8 mouse cellular contexts compared by ENCODE assay signal in the genomic region with DNA sequence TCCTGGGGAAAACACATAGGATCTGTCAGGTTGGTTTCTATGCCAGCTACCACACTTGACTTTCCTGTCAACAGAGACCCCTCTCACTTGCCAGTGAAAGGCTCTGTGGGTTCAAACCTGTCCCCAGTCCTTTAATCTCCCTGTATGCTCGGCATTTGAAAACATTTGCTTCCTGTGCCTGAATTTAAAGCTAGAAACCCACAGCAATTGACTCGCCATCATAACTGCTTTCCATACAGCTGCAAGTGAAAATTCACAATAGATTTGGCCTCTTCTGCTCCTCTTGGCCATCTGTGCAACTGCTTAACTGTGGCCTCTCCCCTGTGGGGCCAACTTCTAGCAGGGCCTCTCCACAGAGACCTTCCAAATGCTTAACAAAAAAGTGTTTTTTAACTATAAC.
DNase-seq lines count a peak whose midpoint lies in the region; ATAC-seq and TF ChIP-seq lines count a peak whose summit lies in the region.

No protein-coding gene starts in this region.

- ATAC-seq in heart, embryonic 14.5 days (ENCODE audit: insufficient number of reproducible peaks, insufficient read depth, low FRiP score, low read depth): no peak
- ATAC-seq in limb, embryonic 14.5 days (ENCODE audit: low FRiP score, low read depth): no peak

- WGBS in heart, embryonic 14.5 days: 55% methylated on average over 2 of the region's 2 CpGs
- 21% methylated on average over 2 of the region's 2 CpGs for WGBS in limb, embryonic 14.5 days

- peak overlapping the region; percentile 73 to 79; a peak in 3 of 4 replicates for H3K27ac ChIP-seq in heart, embryonic 14.5 days (replicated peaks in 1 of 2; ENCODE audit: control insufficient read depth in 1 of 2, insufficient read depth in 1 of 2, low read depth in 2 of 2, low read length in 2 of 2)
- peak overlapping the region; percentile 90 for H3K27ac ChIP-seq in limb, embryonic 14.5 days (replicated peaks; ENCODE audit: low read depth, low read length)
- H3K27ac ChIP-seq in left cerebral cortex, adult 2 months: no peak overlapping the region

- H3K9ac ChIP-seq in heart, embryonic 14.5 days (ENCODE audit: low read length): no peak overlapping the region
- no peak overlapping the region for H3K9ac ChIP-seq in limb, embryonic 14.5 days (ENCODE audit: low read depth, low read length, severe bottlenecking)

- intact Hi-C loops in heart, postnatal 25 days (cut with DNase I): loop anchor here (2.0 to 5.0 kb wide), 2 partner anchors 13 to 218 kb away; a partner anchor contains a TSS
- intact Hi-C loops in left cerebral cortex, adult 2 months (cut with DNase I): no loop called here

- TF ChIP-seq POLR2A in limb, embryonic 14.5 days (IDR thresholded peaks at IDR 0.05; ENCODE audit: borderline replicate concordance, extremely low read depth, insufficient read depth, insufficient read length): no peak

- peaks cover 8 to 20% of the 10 kb centered on the region in 2 experiments for H3K4me1 ChIP-seq in heart, embryonic 14.5 days (ENCODE audit: control insufficient read depth in 2 of 2, insufficient read depth in 2 of 2, low read length in 2 of 2)
- H3K4me1 ChIP-seq in limb, embryonic 14.5 days (ENCODE audit: control insufficient read depth, insufficient read depth, low read length): peaks cover 33% of the 10 kb centered on the region

- TF ChIP-seq CTCF in left cerebral cortex, adult 2 months (IDR thresholded peaks at IDR 0.05): no peak

- peak; percentile 77 for DNase-seq in heart, adult 11 months
- DNase-seq in heart, postnatal 25 days (ENCODE audit: low spot score): no peak
- DNase-seq in adipocyte (ENCODE audit: low spot score) (peak; percentile 11), MN1 (ENCODE audit: low spot score) (no peak)
- peak; percentile 42 for DNase-seq in limb, embryonic 14.5 days (ENCODE audit: low spot score)
- DNase-seq in left cerebral cortex, adult 2 months (ENCODE audit: extremely low spot score in 1 of 2, low spot score in 2 of 2): no peak
- no peak for DNase-seq in right cerebral cortex, postnatal 36 days (ENCODE audit: low spot score in 2 of 2)

- 0 out of 2 replicates have a peak overlapping the region, but pooled peaks have one; percentile 26 for H3K4me2 ChIP-seq in heart, embryonic 14.5 days (ENCODE audit: low read length)
- H3K4me2 ChIP-seq in limb, embryonic 14.5 days (replicated peaks; ENCODE audit: low read depth, low read length, severe bottlenecking): no peak overlapping the region

- H3K27me3 ChIP-seq in heart, embryonic 14.5 days (ENCODE audit: control insufficient read depth, insufficient read depth, low read length): no peaks in the 10 kb centered on the region
- no peaks in the 10 kb centered on the region for H3K27me3 ChIP-seq in limb, embryonic 14.5 days (ENCODE audit: control insufficient read depth, insufficient read depth, low read length)

- H3K36me3 ChIP-seq in heart, embryonic 14.5 days (ENCODE audit: control insufficient read depth, insufficient read depth, low read length): no peaks in the 10 kb centered on the region
- H3K36me3 ChIP-seq in limb, embryonic 14.5 days (ENCODE audit: control insufficient read depth, insufficient read depth, low read length): no peaks in the 10 kb centered on the region

- H3K9me3 ChIP-seq in heart, embryonic 14.5 days (ENCODE audit: control insufficient read depth, low read length): no peaks in the 10 kb centered on the region
- H3K9me3 ChIP-seq in limb, embryonic 14.5 days (ENCODE audit: control insufficient read depth, low read length): no peaks in the 10 kb centered on the region

- H3K4me3 ChIP-seq in heart, embryonic 14.5 days (ENCODE audit: control insufficient read depth in 1 of 2, insufficient read depth in 1 of 2, low read depth in 1 of 2, low read length in 2 of 2): no peak overlapping the region
- H3K4me3 ChIP-seq in limb, embryonic 14.5 days (replicated peaks; ENCODE audit: low read length): no peak overlapping the region
- H3K4me3 ChIP-seq in left cerebral cortex, adult 2 months: no peak overlapping the region

Comparison
In these comparisons a context has a peak if more than half of its experiments do, and no peak if none do; other contexts are left out.
1. DNase-seq: peak in heart, adult 11 months (single experiment), adipocyte (single experiment) and limb, embryonic 14.5 days (single experiment); none in heart, postnatal 25 days (single experiment), MN1 (single experiment), left cerebral cortex, adult 2 months (0 of 2) and right cerebral cortex, postnatal 36 days (0 of 2).